Mouse (Mus musculus) stomach, postnatal 0 days (tissue): ENCODE data around the gene Cdyl.

ENCODE experiments used
- CTCF ChIP-seq: IDR thresholded peaks from 2 replicates; pipeline ENCODE4 v1.5.1; 2016; ENCODE audit warnings: antibody characterized with exemption, low read depth, mild to moderate bottlenecking, moderate library complexity
- EP300 ChIP-seq: optimal IDR thresholded peaks from 2 replicates; pipeline ENCODE3; 2016; ENCODE audit warnings: antibody characterized with exemption

GRCm38 (mm10) chr13:35742696-35743095 lies 83.1 kb downstream of the Cdyl start:
- TF ChIP-seq EP300, result no peak
- TF ChIP-seq CTCF, result no peak
